Mouse (Mus musculus): ENCODE data around the gene Zfp622. TPM values are rescaled to one million over a fixed set of nuclear protein-coding genes. Genes with fewer than 3 reads are reported as not detected.

Zfp622 gene
- polyA plus RNA-seq, 1 experiment from 2014 or later = 35.4 TPM

DNA sequence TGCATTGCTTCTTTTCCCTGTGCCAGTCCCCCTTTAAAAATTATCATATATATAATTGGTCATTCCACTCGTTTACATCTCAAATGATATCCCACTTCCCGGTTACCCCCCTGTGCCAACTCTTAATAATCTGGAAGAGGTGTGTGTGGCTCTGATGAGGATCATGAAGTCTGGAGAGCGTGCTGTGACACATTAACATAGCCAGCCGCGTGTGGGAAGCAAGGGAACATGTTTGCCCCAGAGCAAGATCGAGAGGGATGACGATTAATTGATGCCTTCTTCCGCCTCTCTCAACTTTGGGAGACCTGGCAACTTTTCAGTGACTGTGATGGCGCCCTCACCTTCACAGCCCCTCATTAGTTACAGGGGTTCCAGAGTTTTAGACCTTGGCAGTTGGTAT, 34.5 kb upstream of the Zfp622 start:
- no peak overlapping the region for H3K4me3 ChIP-seq (replicated peaks)
- WGBS = 88% methylated on average over 9 of the region's 9 CpGs
- no peak overlapping the region for H3K9ac ChIP-seq (replicated peaks)
- H3K27me3 ChIP-seq = no peaks in the 10 kb centered on the region
- ATAC-seq = no peak
- no peaks in the 10 kb centered on the region for H3K4me1 ChIP-seq (replicated peaks)
- no peaks in the 10 kb centered on the region for H3K36me3 ChIP-seq
- H3K27ac ChIP-seq = no peak overlapping the region
- H3K4me2 ChIP-seq (replicated peaks) = no peak overlapping the region
- no peaks in the 10 kb centered on the region for H3K9me3 ChIP-seq

DNA sequence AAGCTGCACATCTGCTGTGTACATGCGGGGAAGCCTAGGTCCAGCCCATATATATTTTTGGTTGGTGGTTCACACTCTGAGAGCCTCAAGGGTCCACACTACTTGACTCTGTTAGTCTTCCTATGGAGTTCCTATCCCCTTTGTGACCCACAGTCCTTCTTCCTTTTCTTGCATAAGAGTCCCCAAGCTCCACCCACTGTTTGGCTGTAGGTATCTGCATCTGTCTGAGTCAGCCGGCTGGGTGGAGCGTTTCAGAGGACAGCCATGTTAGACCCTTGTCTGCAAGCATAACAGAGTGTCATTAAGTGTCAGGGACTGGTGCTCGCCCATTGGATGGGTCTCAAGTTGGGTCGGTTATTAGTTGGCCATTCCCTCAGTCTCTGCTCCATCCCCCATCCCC, 33.6 kb upstream of the Zfp622 start:
- no peaks in the 10 kb centered on the region for H3K4me1 ChIP-seq (replicated peaks)
- no peak overlapping the region for H3K9ac ChIP-seq (replicated peaks)
- no peaks in the 10 kb centered on the region for H3K27me3 ChIP-seq
- H3K36me3 ChIP-seq = no peaks in the 10 kb centered on the region
- no peak for ATAC-seq
- WGBS = 91% methylated on average over 5 of the region's 5 CpGs
- no peak overlapping the region for H3K4me3 ChIP-seq (replicated peaks)
- no peak overlapping the region for H3K27ac ChIP-seq
- H3K4me2 ChIP-seq (replicated peaks) = no peak overlapping the region
- H3K9me3 ChIP-seq = no peaks in the 10 kb centered on the region

DNA sequence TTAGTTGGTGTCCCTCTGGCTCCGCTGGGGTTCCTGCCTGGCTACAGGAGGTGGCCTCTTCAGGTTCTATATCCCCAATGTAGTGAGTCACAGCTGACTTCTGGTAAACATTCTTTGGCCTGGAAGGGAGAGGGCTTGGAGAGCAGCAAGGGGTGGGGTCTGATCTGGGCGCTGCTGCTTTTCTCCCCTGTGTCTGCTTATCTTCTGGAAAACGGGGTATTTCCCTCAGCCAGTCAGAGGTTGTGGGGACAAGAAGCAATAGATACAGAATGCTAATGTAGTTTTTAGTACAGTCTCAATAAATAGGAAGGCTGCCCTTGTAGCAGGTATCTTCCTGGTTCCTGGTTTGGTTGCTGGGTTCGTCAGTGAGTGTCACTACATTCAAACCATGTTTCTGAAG, 33.1 kb upstream of the Zfp622 start:
- WGBS = 83% methylated on average over 4 of the region's 4 CpGs
- no peak overlapping the region for H3K27ac ChIP-seq
- ATAC-seq = no peak
- H3K4me3 ChIP-seq (replicated peaks) = no peak overlapping the region
- H3K9ac ChIP-seq (replicated peaks) = no peak overlapping the region
- H3K9me3 ChIP-seq = no peaks in the 10 kb centered on the region
- H3K27me3 ChIP-seq = no peaks in the 10 kb centered on the region
- H3K4me1 ChIP-seq (replicated peaks) = no peaks in the 10 kb centered on the region
- H3K36me3 ChIP-seq = no peaks in the 10 kb centered on the region
- H3K4me2 ChIP-seq (replicated peaks) = no peak overlapping the region

DNA sequence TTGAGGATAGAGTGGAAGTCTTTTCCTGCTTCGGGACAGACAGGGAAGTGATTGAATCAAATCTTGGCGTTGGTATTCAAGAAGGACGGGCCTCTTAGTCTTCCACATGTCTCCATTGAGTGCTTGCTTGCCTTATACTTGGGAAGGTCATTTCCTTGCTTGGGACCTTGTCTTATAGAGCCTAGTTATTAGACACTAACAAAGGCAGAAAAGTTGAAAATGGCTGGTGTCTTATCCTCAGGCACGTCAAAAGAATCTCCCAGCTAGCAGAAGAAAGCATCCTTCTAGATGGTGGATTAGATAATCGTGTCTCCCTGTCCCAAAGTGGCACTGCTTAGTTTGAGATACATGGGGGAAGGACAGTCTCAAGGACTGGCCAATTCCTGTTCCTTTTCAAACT, 28.2 kb upstream of the Zfp622 start:
- H3K9me3 ChIP-seq = no peaks in the 10 kb centered on the region
- no peak overlapping the region for H3K27ac ChIP-seq
- ATAC-seq = no peak
- peaks cover 4% of the 10 kb centered on the region; the same call in 1 of the 2 replicates for H3K4me1 ChIP-seq (replicated peaks)
- no peak overlapping the region for H3K4me3 ChIP-seq (replicated peaks)
- no peak overlapping the region for H3K9ac ChIP-seq (replicated peaks)
- WGBS = 75% methylated on average over 5 of the region's 5 CpGs
- no peaks in the 10 kb centered on the region for H3K27me3 ChIP-seq
- no peaks in the 10 kb centered on the region for H3K36me3 ChIP-seq
- H3K4me2 ChIP-seq (replicated peaks) = no peak overlapping the region

DNA sequence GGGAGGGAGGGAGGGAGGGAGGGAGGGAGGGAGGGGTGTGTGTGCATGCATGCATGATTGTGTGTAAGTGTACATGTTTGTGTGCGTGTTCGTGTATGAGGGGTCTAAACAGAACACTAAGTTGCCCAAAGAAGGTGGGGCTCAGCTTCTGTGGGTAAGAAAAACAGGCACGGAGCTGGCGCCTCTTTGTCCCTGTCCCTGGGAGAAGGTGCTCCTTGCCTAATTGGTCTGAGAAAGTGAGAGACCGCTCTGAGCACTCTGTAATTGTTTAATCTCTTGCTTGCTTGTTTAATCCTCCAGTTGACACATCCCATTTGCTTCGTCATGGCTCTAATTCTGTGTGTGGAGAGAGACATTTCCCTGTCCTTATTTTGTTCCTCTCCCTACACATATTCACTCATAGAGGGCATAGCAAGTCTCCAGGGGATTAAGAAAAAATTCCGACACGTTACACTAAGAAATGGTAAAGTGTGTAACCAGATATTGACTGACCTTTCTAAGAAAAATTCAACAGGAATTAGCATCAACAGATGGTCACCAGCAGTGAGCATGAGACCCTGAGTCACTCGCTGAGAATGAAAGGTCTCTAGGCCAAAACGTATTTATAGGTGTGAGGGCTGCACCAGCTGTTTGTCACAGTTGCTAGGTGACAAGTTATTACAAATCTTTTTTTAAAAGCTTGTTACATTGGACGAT, 27.6 kb upstream of the Zfp622 start:
- peaks cover 4% of the 10 kb centered on the region; the same call in 1 of the 2 replicates for H3K4me1 ChIP-seq (replicated peaks)
- ATAC-seq = 0 out of 2 replicates have a peak, but pooled peaks have one; percentile 28
- H3K4me2 ChIP-seq (replicated peaks) = no peak overlapping the region
- H3K4me3 ChIP-seq (replicated peaks) = no peak overlapping the region
- no peaks in the 10 kb centered on the region for H3K9me3 ChIP-seq
- H3K36me3 ChIP-seq = no peaks in the 10 kb centered on the region
- no peak overlapping the region for H3K9ac ChIP-seq (replicated peaks)
- WGBS = 39% methylated on average over 11 of the region's 11 CpGs
- H3K27ac ChIP-seq = no peak overlapping the region
- no peaks in the 10 kb centered on the region for H3K27me3 ChIP-seq

DNA sequence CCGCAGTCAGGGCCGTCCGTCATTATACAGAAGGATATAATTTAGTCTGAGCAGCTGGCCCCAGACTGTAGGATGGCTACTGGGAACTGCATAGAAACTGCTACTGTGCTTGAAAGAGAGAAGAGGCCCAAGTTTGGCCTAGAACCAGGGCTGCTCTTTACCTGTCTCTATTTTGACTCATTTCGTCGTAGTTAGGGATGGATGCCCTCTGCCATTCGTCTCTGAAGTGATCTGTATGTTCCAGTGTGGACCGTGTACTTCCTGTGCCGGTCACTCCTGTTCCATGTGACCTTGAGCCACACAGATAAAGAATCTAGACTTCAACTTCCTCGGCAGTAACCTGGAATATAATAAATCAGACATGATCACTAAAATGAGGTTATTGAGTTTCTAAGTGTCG, 26.5 kb upstream of the Zfp622 start:
- Histone ChIP-seq H3K4me2 (replicated peaks) (no peak overlapping the region), H3K4me1 (replicated peaks) (peaks cover 4% of the 10 kb centered on the region; the same call in 1 of the 2 replicates), H3K9ac (replicated peaks) (no peak overlapping the region), H3K27ac (no peak overlapping the region), H3K4me3 (replicated peaks) (no peak overlapping the region), H3K9me3 (no peaks in the 10 kb centered on the region), H3K27me3 (no peaks in the 10 kb centered on the region), H3K36me3 (no peaks in the 10 kb centered on the region)
- no peak for ATAC-seq
- WGBS = 87% methylated on average over 10 of the region's 10 CpGs

DNA sequence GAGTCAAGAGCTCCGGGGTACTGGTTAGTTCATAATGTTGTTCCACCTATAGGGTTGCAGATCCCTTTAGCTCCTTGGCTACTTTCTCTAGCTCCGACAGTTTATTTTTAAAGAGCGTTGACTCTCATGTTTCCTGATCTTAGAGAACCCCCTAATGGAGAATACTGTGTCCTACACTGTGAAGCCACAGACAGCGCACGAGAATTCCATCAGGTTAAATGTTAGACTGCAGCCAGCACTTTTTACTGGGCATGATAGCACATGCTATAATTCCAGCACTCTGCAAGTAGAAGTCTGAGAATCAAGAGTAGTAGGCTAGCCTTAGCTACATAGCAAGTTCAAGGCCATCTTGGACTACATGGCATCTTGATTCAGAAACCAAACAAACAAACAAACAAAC, 24.8 kb upstream of the Zfp622 start:
- Histone ChIP-seq H3K9me3 (no peaks in the 10 kb centered on the region), H3K36me3 (no peaks in the 10 kb centered on the region), H3K4me2 (replicated peaks) (no peak overlapping the region), H3K27ac (no peak overlapping the region), H3K27me3 (no peaks in the 10 kb centered on the region), H3K4me3 (replicated peaks) (no peak overlapping the region), H3K4me1 (replicated peaks) (peaks cover 4% of the 10 kb centered on the region; the same call in 1 of the 2 replicates), H3K9ac (replicated peaks) (no peak overlapping the region)
- WGBS = 40% methylated on average over 5 of the region's 5 CpGs
- peak; percentile 87 for ATAC-seq

DNA sequence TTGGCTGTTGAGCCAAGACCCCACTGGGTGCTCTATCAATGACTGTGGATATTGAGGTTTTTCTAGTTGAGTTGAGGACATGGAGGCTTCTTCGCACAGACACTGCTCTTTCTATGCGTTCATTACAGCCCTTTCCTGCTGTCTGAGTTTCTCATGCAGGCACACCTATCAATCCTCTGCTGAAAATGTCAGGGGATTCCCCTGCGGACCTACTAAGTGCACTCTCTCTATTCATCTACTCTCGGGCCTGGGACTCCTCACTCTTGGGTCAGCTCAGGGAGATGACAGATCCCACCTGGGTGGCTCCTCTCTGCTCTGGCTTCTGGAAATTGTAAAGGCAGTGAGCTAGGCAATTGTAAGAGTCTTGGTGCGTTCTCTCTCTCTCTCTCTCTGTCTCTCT, 23.9 kb upstream of the Zfp622 start:
- H3K9me3 ChIP-seq = no peaks in the 10 kb centered on the region
- 83% methylated on average over 5 of the region's 5 CpGs for WGBS
- H3K4me3 ChIP-seq (replicated peaks) = no peak overlapping the region
- H3K4me1 ChIP-seq (replicated peaks) = peaks cover 4% of the 10 kb centered on the region; the same call in 1 of the 2 replicates
- H3K27ac ChIP-seq = no peak overlapping the region
- no peaks in the 10 kb centered on the region for H3K27me3 ChIP-seq
- no peak overlapping the region for H3K9ac ChIP-seq (replicated peaks)
- ATAC-seq = no peak
- no peak overlapping the region for H3K4me2 ChIP-seq (replicated peaks)
- no peaks in the 10 kb centered on the region for H3K36me3 ChIP-seq

DNA sequence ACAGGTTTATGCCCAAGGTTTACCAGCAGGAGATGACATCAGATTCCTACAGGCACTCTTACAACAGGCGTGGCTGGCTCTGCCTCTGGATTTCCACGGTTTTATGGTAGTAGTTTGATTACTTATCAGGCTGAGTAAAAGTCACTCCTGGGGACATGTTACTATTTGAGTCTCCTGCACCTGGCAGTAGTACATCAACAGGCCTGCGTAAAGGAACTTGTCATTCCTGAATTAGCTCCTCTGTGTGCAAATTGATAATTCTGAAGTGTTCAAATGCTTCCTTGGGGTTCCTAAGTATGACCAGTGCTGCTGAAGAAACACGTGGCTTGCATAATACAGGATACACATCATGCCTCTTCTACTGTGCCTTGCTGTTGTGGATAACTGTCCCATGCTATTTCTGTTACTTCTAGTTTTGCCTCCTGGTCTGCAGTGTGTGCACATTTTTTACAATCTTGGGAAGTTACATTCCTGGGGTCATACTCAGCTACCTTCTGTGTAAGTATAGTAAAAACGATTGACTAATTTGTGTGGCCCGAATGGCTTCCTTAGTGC, 17.9 kb upstream of the Zfp622 start:
- WGBS = 80% methylated on average over 6 of the region's 6 CpGs
- H3K36me3 ChIP-seq = no peaks in the 10 kb centered on the region
- no peak overlapping the region for H3K27ac ChIP-seq
- no peak for ATAC-seq
- no peak overlapping the region for H3K4me2 ChIP-seq (replicated peaks)
- H3K9ac ChIP-seq (replicated peaks) = no peak overlapping the region
- no peak overlapping the region for H3K4me3 ChIP-seq (replicated peaks)
- H3K4me1 ChIP-seq (replicated peaks) = no peaks in the 10 kb centered on the region
- H3K27me3 ChIP-seq = no peaks in the 10 kb centered on the region
- H3K9me3 ChIP-seq = no peaks in the 10 kb centered on the region

DNA sequence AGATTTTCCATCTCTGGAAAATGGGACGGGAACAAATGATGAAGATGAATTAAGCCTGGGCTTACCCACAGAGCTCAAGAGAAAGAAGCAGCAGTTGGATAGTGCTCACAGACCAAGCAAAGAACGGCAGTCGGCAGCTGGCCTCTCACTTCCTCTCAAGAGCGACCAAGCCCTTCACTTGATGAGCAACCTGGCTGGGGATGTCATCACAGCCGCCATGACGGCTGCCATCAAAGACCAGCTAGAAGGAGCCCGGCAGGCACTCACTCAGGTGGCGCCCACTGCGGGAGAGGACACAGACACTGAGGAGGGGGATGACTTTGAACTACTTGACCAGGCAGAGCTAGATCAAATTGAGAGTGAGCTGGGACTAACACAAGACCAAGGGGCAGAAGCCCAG, 12.6 kb upstream of the Zfp622 start:
- Histone ChIP-seq H3K4me1 (replicated peaks) (no peaks in the 10 kb centered on the region), H3K9me3 (no peaks in the 10 kb centered on the region), H3K36me3 (peaks cover 3% of the 10 kb centered on the region; the same call in 1 of the 2 replicates), H3K27me3 (no peaks in the 10 kb centered on the region), H3K27ac (no peak overlapping the region), H3K4me2 (replicated peaks) (no peak overlapping the region), H3K9ac (replicated peaks) (no peak overlapping the region), H3K4me3 (replicated peaks) (no peak overlapping the region)
- no peak for ATAC-seq
- 90% methylated on average over 9 of the region's 9 CpGs for WGBS

DNA sequence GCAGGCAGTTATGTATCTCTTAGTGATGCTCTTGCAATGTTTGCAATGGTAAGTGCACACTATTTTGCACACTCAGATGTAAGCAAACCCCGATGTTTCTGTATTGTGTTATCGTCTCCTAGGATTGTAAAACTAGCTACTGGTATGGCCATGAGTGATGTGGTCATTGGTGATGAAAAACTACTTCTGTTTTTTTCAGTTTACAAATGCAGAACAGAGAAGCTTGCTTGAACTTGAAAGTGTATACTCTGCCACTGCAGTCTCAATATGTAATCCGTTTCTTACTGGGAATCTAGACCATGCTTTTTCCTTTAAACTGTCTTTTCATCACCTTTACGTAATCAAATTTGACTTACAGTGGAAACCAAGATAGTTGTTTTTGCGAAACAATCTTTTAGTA, 11.4 kb upstream of the Zfp622 start:
- Histone ChIP-seq H3K27ac (no peak overlapping the region), H3K9ac (replicated peaks) (no peak overlapping the region), H3K36me3 (peaks cover 3% of the 10 kb centered on the region; the same call in 1 of the 2 replicates), H3K4me3 (replicated peaks) (no peak overlapping the region), H3K4me1 (replicated peaks) (no peaks in the 10 kb centered on the region), H3K9me3 (no peaks in the 10 kb centered on the region), H3K27me3 (no peaks in the 10 kb centered on the region), H3K4me2 (replicated peaks) (no peak overlapping the region)
- no peak for ATAC-seq
- WGBS = 94% methylated on average over 5 of the region's 5 CpGs

DNA sequence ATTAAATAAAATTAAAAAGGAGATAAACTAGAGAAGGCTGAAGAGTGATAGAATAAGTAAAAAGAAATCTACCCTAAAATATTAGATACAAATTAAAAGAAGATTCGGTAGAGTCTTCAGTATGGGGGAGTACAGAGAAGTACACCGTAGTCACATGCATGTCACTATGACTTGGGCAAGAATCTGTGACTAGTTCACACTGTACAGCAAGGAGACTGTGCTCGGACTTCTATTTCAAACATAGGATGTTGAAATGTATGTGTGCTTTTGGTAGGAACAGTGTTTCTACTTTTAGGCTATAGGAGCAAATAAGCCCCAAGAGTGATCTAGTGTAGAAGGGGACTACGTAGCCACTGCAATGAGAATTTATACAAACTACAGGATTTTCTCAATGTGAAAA, 9.8 kb upstream of the Zfp622 start:
- Histone ChIP-seq H3K4me1 (replicated peaks) (no peaks in the 10 kb centered on the region), H3K27ac (no peak overlapping the region), H3K9ac (replicated peaks) (no peak overlapping the region), H3K27me3 (no peaks in the 10 kb centered on the region), H3K9me3 (no peaks in the 10 kb centered on the region), H3K4me2 (replicated peaks) (no peak overlapping the region), H3K4me3 (replicated peaks) (no peak overlapping the region), H3K36me3 (peaks cover 3% of the 10 kb centered on the region; the same call in 1 of the 2 replicates)
- 94% methylated on average over 4 of the region's 4 CpGs for WGBS
- ATAC-seq = no peak

DNA sequence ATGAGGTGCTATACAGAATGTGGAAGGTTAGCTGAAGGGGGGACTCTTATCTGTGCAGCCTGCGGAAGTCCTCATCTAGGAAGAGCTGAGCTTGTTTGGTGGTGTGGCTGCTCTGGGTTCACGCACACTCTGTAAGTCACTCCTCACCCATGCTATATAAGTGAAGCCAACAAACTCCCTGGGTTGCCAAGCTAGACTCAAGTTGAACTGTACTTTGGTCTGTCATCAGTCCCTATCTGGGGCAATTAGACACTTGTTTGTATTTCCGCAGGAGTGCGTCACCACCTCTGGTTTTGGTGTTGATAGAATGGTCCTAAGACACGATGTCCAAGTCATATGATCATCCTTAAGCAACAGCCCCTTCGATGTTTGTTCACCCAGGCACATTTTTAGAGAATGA, 8.4 kb upstream of the Zfp622 start:
- no peak for ATAC-seq
- H3K9me3 ChIP-seq = no peaks in the 10 kb centered on the region
- H3K27me3 ChIP-seq = no peaks in the 10 kb centered on the region
- peaks cover 3% of the 10 kb centered on the region; the same call in 1 of the 2 replicates for H3K36me3 ChIP-seq
- H3K27ac ChIP-seq = no peak overlapping the region
- no peak overlapping the region for H3K9ac ChIP-seq (replicated peaks)
- no peaks in the 10 kb centered on the region for H3K4me1 ChIP-seq (replicated peaks)
- WGBS = 93% methylated on average over 6 of the region's 6 CpGs
- H3K4me2 ChIP-seq (replicated peaks) = no peak overlapping the region
- H3K4me3 ChIP-seq (replicated peaks) = no peak overlapping the region

All from midbrain, embryonic 13.5 days (tissue).